Mouse (Mus musculus) ES-E14 (cell line): ENCODE data around the gene Ank2. TPM values are rescaled to one million over a fixed set of nuclear protein-coding genes. Genes with fewer than 3 reads are reported as not detected.

Experiments
- DNase-seq: peaks from one replicate; pipeline ENCODE4 v3.0.0-alpha.2; 2013; ENCODE audit warnings: low read depth, low spot score
- H3K27ac ChIP-seq: 2 replicates; pipeline ENCODE4 v1.5.1; 2012; ENCODE audit warnings: low read depth, mild to moderate bottlenecking, low read length, moderate library complexity, mixed read lengths; ENCODE audit not compliant: poor library complexity, insufficient read depth, severe bottlenecking
- H3K36me3 ChIP-seq: 2 replicates; pipeline ENCODE4 v1.6.1; 2012; ENCODE audit warnings: mild to moderate bottlenecking, low read length, moderate library complexity, mixed read lengths; ENCODE audit not compliant: control insufficient read depth, poor library complexity, insufficient read depth, severe bottlenecking
- H3K4me1 ChIP-seq, 2 experiments: fragments of 150-350 bp in 1 of 2; sonication (generic) in 1 of 2; 2 replicates each; pipeline ENCODE4 v1.6.1; 2012; ENCODE audit warnings: low read length in 2 of 2, mild to moderate bottlenecking in 1 of 2, mixed read lengths in 1 of 2; ENCODE audit not compliant: control insufficient read depth in 2 of 2, insufficient read depth in 2 of 2, poor library complexity in 1 of 2
- H3K4me3 ChIP-seq, 2 experiments: fragments of 150-350 bp in 1 of 2; sonication (generic) in 1 of 2; 2 replicates each; pipeline ENCODE4 v1.5.1; 2012; ENCODE audit warnings: low read length in 2 of 2, low read depth in 1 of 2, mild to moderate bottlenecking in 1 of 2, mixed read lengths in 1 of 2; ENCODE audit not compliant: insufficient read depth in 1 of 2, poor library complexity in 1 of 2, severe bottlenecking in 1 of 2
- H3K9ac ChIP-seq: 2 replicates; pipeline ENCODE4 v1.6.1; 2012; ENCODE audit warnings: low read depth, mild to moderate bottlenecking, low read length, mixed read lengths; ENCODE audit not compliant: poor library complexity, insufficient read depth, severe bottlenecking
- H3K9me3 ChIP-seq: fragments of 150-350 bp; sonication (generic); 2 replicates; pipeline ENCODE4 v1.6.1; 2012; ENCODE audit warnings: low read depth, mild to moderate bottlenecking, low read length; ENCODE audit not compliant: control insufficient read depth, insufficient read depth
- CHD2 ChIP-seq: IDR thresholded peaks from 2 replicates; pipeline ENCODE4 v1.6.1; 2014; ENCODE audit warnings: mild to moderate bottlenecking, low read depth, low read length, inconsistent platforms
- HCFC1 ChIP-seq: IDR thresholded peaks from 2 replicates; pipeline ENCODE4 v1.6.1; 2012; ENCODE audit warnings: low read length, inconsistent platforms, borderline replicate concordance; ENCODE audit not compliant: insufficient read depth
- MAFK ChIP-seq: IDR thresholded peaks from 2 replicates; pipeline ENCODE4 v1.6.1; 2014; ENCODE audit warnings: mild to moderate bottlenecking, low read depth, low read length, inconsistent platforms; ENCODE audit not compliant: insufficient read depth
- ZC3H11A ChIP-seq: IDR thresholded peaks from 2 replicates; pipeline ENCODE4 v1.6.1; 2012; ENCODE audit warnings: low read depth, mild to moderate bottlenecking, inconsistent platforms, low read length, borderline replicate concordance
- ZNF384 ChIP-seq: IDR thresholded peaks from 2 replicates; pipeline ENCODE4 v1.6.1; 2012; ENCODE audit warnings: low read depth, low read length, inconsistent platforms
- in situ Hi-C, 2 experiments: fragments of 600-800 bp; cut with MboI; formaldehyde crosslinking; loops; one replicate each; pipeline ENCODE4 v1.15.1; 2025; ENCODE audit warnings: low sequenced_read_pairs in 2 of 2, inconsistent platforms in 1 of 2; ENCODE audit not compliant: unreplicated experiment in 2 of 2
- total RNA-seq: library from RNA; depleted of rRNA; stranded (reverse); fragments of 300-350 nt; gene quantifications from 2 replicates; pipeline ENCODE4 v1.2.3, GENCODE M21; 2012

Ank2 gene
- total RNA-seq, 1 experiment: 15.2 TPM

- no peak for DNase-seq
- H3K9ac ChIP-seq: no peak overlapping the region
- H3K4me3 ChIP-seq: no peak overlapping the region
- no peak overlapping the region for H3K27ac ChIP-seq
- in situ Hi-C loops: no loop called here
- peaks cover 0 to 3% of the 10 kb centered on the region in 2 experiments; a peak in 1 of 4 replicates for H3K4me1 ChIP-seq
- no peaks in the 10 kb centered on the region for H3K36me3 ChIP-seq
- H3K9me3 ChIP-seq: no peaks in the 10 kb centered on the region
- TF ChIP-seq ZNF384: no peak
- no peak for TF ChIP-seq CHD2
- TF ChIP-seq HCFC1: no peak
- no peak for TF ChIP-seq ZC3H11A
- no peak for TF ChIP-seq MAFK
These were observed 16.1 kb upstream of the Ank2 start for GRCm38 (mm10) chr3:127515251-127515650.

GRCm38 (mm10) chr3:127513699-127514098 is 14.5 kb upstream of the Ank2 start:
- H3K4me1 ChIP-seq: peaks cover 0 to 3% of the 10 kb centered on the region in 2 experiments; a peak in 1 of 4 replicates
- no peak for DNase-seq
- H3K36me3 ChIP-seq: no peaks in the 10 kb centered on the region
- in situ Hi-C loops: no loop called here
- TF ChIP-seq HCFC1: no peak
- no peak for TF ChIP-seq MAFK
- TF ChIP-seq ZNF384: no peak
- TF ChIP-seq CHD2: no peak
- no peak for TF ChIP-seq ZC3H11A
- H3K9ac ChIP-seq: no peak overlapping the region
- no peak overlapping the region for H3K27ac ChIP-seq
- H3K4me3 ChIP-seq: no peak overlapping the region
- no peaks in the 10 kb centered on the region for H3K9me3 ChIP-seq

GRCm38 (mm10) chr3:127512794-127513335 is 13.7 kb upstream of the Ank2 start:
- Histone ChIP-seq H3K9ac (no peak overlapping the region), H3K36me3 (no peaks in the 10 kb centered on the region), H3K4me3 (no peak overlapping the region), H3K9me3 (no peaks in the 10 kb centered on the region), H3K27ac (no peak overlapping the region), H3K4me1 (peaks cover 0 to 3% of the 10 kb centered on the region in 2 experiments; a peak in 1 of 4 replicates)
- no peak for DNase-seq
- in situ Hi-C loops: no loop called here
- TF ChIP-seq HCFC1: no peak
- TF ChIP-seq CHD2: no peak
- TF ChIP-seq ZC3H11A: no peak

- in situ Hi-C loops: no loop called here
- TF ChIP-seq CHD2 (no peak), ZC3H11A (no peak), MAFK (no peak), HCFC1 (no peak), ZNF384 (no peak)
- H3K27ac ChIP-seq: no peak overlapping the region
- peaks cover 0 to 3% of the 10 kb centered on the region in 2 experiments; a peak in 1 of 4 replicates for H3K4me1 ChIP-seq
- no peak for DNase-seq
- H3K9me3 ChIP-seq: no peaks in the 10 kb centered on the region
- no peak overlapping the region for H3K4me3 ChIP-seq
- H3K36me3 ChIP-seq: no peaks in the 10 kb centered on the region
- H3K9ac ChIP-seq: no peak overlapping the region
These were observed 12.9 kb upstream of the Ank2 start for GRCm38 (mm10) chr3:127511786-127512746.
